24 mouse cellular contexts compared by ENCODE assay signal in genomic region chr1:70861672-70862071, GRCm38 (mm10).
A peak's percentile ranks its signal among the peaks of the same experiment; 100 is the strongest.
DNase-seq lines count a peak whose midpoint lies in the region; ATAC-seq and TF ChIP-seq lines count a peak whose summit lies in the region.
"Had no signal": no experiment of that assay in that cellular context is flagged by ENCODE, and none has a peak within 500 bp of the region (broad histone marks: within the 10 kb centered on the region; RNA-seq: fewer than 3 reads in every experiment).

No protein-coding gene starts in this region.

- ATAC-seq in forebrain, embryonic 13.5 days = peak; percentile 70; the same call in 1 of the 2 replicates
- peak; percentile 33; the same call in 1 of the 2 replicates for ATAC-seq in midbrain, embryonic 15.5 days (replicated peaks)
- ATAC-seq: CD4-positive, CD25-positive, alpha-beta regulatory T cell, adult 4 months had no signal

- no peak overlapping the region for H3K27ac ChIP-seq in forebrain, embryonic 13.5 days
- H3K27ac ChIP-seq in forebrain, embryonic 10.5 days = no peak overlapping the region
- H3K27ac ChIP-seq in MEL (ENCODE audit: control insufficient read depth, low read depth, low read length) = no peak overlapping the region
- no peak overlapping the region for H3K27ac ChIP-seq in midbrain, embryonic 15.5 days
- H3K27ac ChIP-seq: hindbrain, embryonic 13.5 days; limb, embryonic 15.5 days; liver, embryonic 15.5 days; neural tube, embryonic 13.5 days had no signal

- TF ChIP-seq POLR2A in MEL (IDR thresholded peaks at IDR 0.05; ENCODE audit: control insufficient read depth in 1 of 2, insufficient read depth in 1 of 2, low read depth in 1 of 2, low read length in 2 of 2, poor library complexity in 1 of 2) = no peak

- no peak for DNase-seq in forebrain, embryonic 10.5 days (ENCODE audit: extremely low spot score, low spot score)
- DNase-seq in left cerebral cortex, postnatal 14 days (ENCODE audit: low spot score in 2 of 2) = peak; percentile 40 to 59
- DNase-seq in left cerebral cortex, postnatal 4 days = no peak
- peak; percentile 8 for DNase-seq in MEL (ENCODE audit: low read depth, low spot score)
- no peak for DNase-seq in ovary, postnatal 36 days (ENCODE audit: low spot score)
- DNase-seq in kidney, adult 18-20 months = no peak
- DNase-seq: adrenal gland, postnatal 25 days; cerebellum, adult 18-20 months; cerebellum, postnatal 25 days; embryo, embryonic 11 days; heart, adult 11 months; heart, postnatal 14 days; kidney, adult 9 months; kidney, postnatal 25 days; layer of hippocampus, postnatal 36 days had no signal

- no peaks in the 10 kb centered on the region for H3K79me2 ChIP-seq in MEL (ENCODE audit: control insufficient read depth, insufficient read depth, low read length, poor library complexity)

- H3K9me3 ChIP-seq in forebrain, embryonic 13.5 days (replicated peaks) = no peaks in the 10 kb centered on the region
- H3K9me3 ChIP-seq in forebrain, embryonic 10.5 days = no peaks in the 10 kb centered on the region
- H3K9me3 ChIP-seq in MEL (replicated peaks; ENCODE audit: insufficient read depth, low read length) = no peaks in the 10 kb centered on the region
- H3K9me3 ChIP-seq in midbrain, embryonic 15.5 days = no peaks in the 10 kb centered on the region
- H3K9me3 ChIP-seq: G1E; heart, embryonic 12.5 days; hindbrain, embryonic 13.5 days; limb, embryonic 15.5 days; liver, embryonic 15.5 days; neural tube, embryonic 13.5 days had no signal

- intact Hi-C loops in left cerebral cortex, postnatal 14 days (cut with DNase I) = no loop called here
- intact Hi-C loops in left cerebral cortex, postnatal 4 days (cut with DNase I) = no loop called here

- H3K4me1 ChIP-seq in forebrain, embryonic 13.5 days = no peaks in the 10 kb centered on the region
- H3K4me1 ChIP-seq in forebrain, embryonic 10.5 days = no peaks in the 10 kb centered on the region
- no peaks in the 10 kb centered on the region for H3K4me1 ChIP-seq in MEL (ENCODE audit: control insufficient read depth in 1 of 2, insufficient read depth in 2 of 2, low read length in 2 of 2)
- H3K4me1 ChIP-seq in midbrain, embryonic 15.5 days = no peaks in the 10 kb centered on the region; the same call in 1 of the 2 replicates
- H3K4me1 ChIP-seq: limb, embryonic 15.5 days; liver, embryonic 15.5 days; neural tube, embryonic 13.5 days had no signal

- TF ChIP-seq EP300 in MEL (IDR thresholded peaks at IDR 0.05; ENCODE audit: low read depth in 1 of 2, low read length in 2 of 2) = no peak

- no peak overlapping the region for H3K4me2 ChIP-seq in forebrain, embryonic 13.5 days
- no peak overlapping the region for H3K4me2 ChIP-seq in midbrain, embryonic 15.5 days
- H3K4me2 ChIP-seq: heart, embryonic 12.5 days; hindbrain, embryonic 13.5 days; limb, embryonic 15.5 days; liver, embryonic 15.5 days; neural tube, embryonic 13.5 days had no signal

- no peaks in the 10 kb centered on the region for H3K36me3 ChIP-seq in forebrain, embryonic 13.5 days (ENCODE audit: poor library complexity, severe bottlenecking)
- no peaks in the 10 kb centered on the region for H3K36me3 ChIP-seq in forebrain, embryonic 10.5 days (replicated peaks)
- H3K36me3 ChIP-seq in MEL (ENCODE audit: control insufficient read depth in 1 of 2, insufficient read depth in 2 of 2, low read length in 2 of 2) = no peaks in the 10 kb centered on the region
- H3K36me3 ChIP-seq in midbrain, embryonic 15.5 days (replicated peaks) = no peaks in the 10 kb centered on the region
- H3K36me3 ChIP-seq: G1E; heart, embryonic 12.5 days; hindbrain, embryonic 13.5 days; limb, embryonic 15.5 days; liver, embryonic 15.5 days; neural tube, embryonic 13.5 days had no signal

- no peaks in the 10 kb centered on the region for H3K27me3 ChIP-seq in forebrain, embryonic 13.5 days
- H3K27me3 ChIP-seq in forebrain, embryonic 10.5 days (ENCODE audit: poor library complexity, severe bottlenecking) = no peaks in the 10 kb centered on the region
- no peaks in the 10 kb centered on the region for H3K27me3 ChIP-seq in MEL (ENCODE audit: control insufficient read depth in 1 of 2, insufficient read depth in 2 of 2, low read length in 2 of 2)
- H3K27me3 ChIP-seq in midbrain, embryonic 15.5 days (replicated peaks) = no peaks in the 10 kb centered on the region
- H3K27me3 ChIP-seq: heart, embryonic 12.5 days; hindbrain, embryonic 13.5 days; limb, embryonic 15.5 days; liver, embryonic 15.5 days; neural tube, embryonic 13.5 days had no signal

- TF ChIP-seq CTCF in MEL (IDR thresholded peaks at IDR 0.05 in 2 of 3, conservative IDR thresholded peaks at IDR 0.05 in 1 of 3; ENCODE audit: control insufficient read depth in 1 of 3, insufficient read depth in 1 of 3, low read depth in 2 of 3, low read length in 3 of 3, poor library complexity in 1 of 3, severe bottlenecking in 1 of 3) = no peak

- no peak overlapping the region for H3K9ac ChIP-seq in forebrain, embryonic 13.5 days
- no peak overlapping the region for H3K9ac ChIP-seq in MEL (ENCODE audit: control insufficient read depth, low read depth, low read length, poor library complexity, severe bottlenecking)
- H3K9ac ChIP-seq in midbrain, embryonic 15.5 days = no peak overlapping the region
- H3K9ac ChIP-seq: heart, embryonic 12.5 days; hindbrain, embryonic 13.5 days; limb, embryonic 15.5 days; liver, embryonic 15.5 days; neural tube, embryonic 13.5 days had no signal

- H3K4me3 ChIP-seq in forebrain, embryonic 13.5 days = no peak overlapping the region
- H3K4me3 ChIP-seq in forebrain, embryonic 10.5 days = no peak overlapping the region
- H3K4me3 ChIP-seq in MEL (ENCODE audit: control insufficient read depth in 1 of 2, insufficient read depth in 1 of 2, low read depth in 2 of 2, low read length in 2 of 2) = no peak overlapping the region
- H3K4me3 ChIP-seq in midbrain, embryonic 15.5 days = no peak overlapping the region
- H3K4me3 ChIP-seq: heart, embryonic 12.5 days; hindbrain, embryonic 13.5 days; limb, embryonic 15.5 days; liver, embryonic 15.5 days; neural tube, embryonic 13.5 days had no signal

- no peak for TF ChIP-seq RAD21 in MEL (IDR thresholded peaks at IDR 0.05; ENCODE audit: low read depth, low read length)

- 49% methylated on average over 2 of the region's 2 CpGs for WGBS in forebrain, embryonic 13.5 days
- 71% methylated on average over 2 of the region's 2 CpGs for WGBS in forebrain, embryonic 10.5 days
- WGBS in midbrain, embryonic 15.5 days = 26% methylated on average over 2 of the region's 2 CpGs

TF ChIP-seq in MEL, 35 proteins besides CTCF, POLR2A, EP300 and RAD21:
- TF ChIP-seq SIN3A (IDR thresholded peaks at IDR 0.05; ENCODE audit: low read length) = no peak

Comparison
In these comparisons a context has a peak if more than half of its experiments do, and no peak if none do; other contexts are left out.
1. DNase-seq: peak in left cerebral cortex, postnatal 14 days (2 of 2) and MEL (single experiment); none in forebrain, embryonic 10.5 days (single experiment), left cerebral cortex, postnatal 4 days (single experiment), ovary, postnatal 36 days (single experiment) and kidney, adult 18-20 months (single experiment).